Mouse (Mus musculus): ENCODE results near the gene Atxn7l3b.
"Not testable (repeated sequence)": the region's sequence is repeated elsewhere in the genome, so short reads cannot be mapped to it uniquely, and the experiment has no call there.

Atxn7l3b gene

GRCm38 (mm10) chr10:112928452-112929221 lies at the start of gene Atxn7l3b:
Gene Atxn7l3b, minus strand, starts transcription at chr10:112929001.
- peaks cover 28% of the 10 kb centered on the region for H3K36me3 ChIP-seq (ENCODE audit: insufficient read depth, low read length)
- TF ChIP-seq POU5F1 (IDR thresholded peaks at IDR 0.05; ENCODE audit: borderline replicate concordance, low read length) (no peak), CTCF (conservative IDR thresholded peaks at IDR 0.05; ENCODE audit: low read length) (no peak), NANOG (IDR thresholded peaks at IDR 0.05; ENCODE audit: borderline replicate concordance, low read length) (no peak)
- H3K27me3 ChIP-seq (ENCODE audit: insufficient read depth, low read length), result no peaks in the 10 kb centered on the region
- peaks cover 28% of the 10 kb centered on the region for H3K4me1 ChIP-seq (replicated peaks; ENCODE audit: low read depth, low read length)
- H3K4me3 ChIP-seq (replicated peaks; ENCODE audit: low read length), result peak within 1 kb of the TSS; percentile 87
- H3K9me3 ChIP-seq (ENCODE audit: low read length), result no peaks in the 10 kb centered on the region

DNA sequence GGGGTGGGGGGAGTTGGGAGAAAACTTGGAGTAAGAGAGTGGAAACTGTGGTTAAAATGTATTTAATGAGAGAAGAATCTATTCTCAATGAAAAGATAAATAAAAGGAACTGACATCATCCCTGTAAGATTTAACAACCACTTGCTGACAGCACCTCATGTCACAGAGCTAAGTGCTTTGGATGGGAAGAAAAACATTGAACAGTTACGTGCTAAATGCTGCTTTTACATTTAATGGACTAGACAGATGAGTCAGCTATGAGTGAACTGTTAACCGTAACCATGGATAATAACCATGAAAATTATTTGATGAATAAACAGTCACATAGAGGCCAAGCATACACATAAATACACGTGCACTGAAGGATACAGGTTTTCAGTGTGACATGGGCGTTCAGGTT lies 48.8 kb upstream of the Atxn7l3b start:
- no peaks in the 10 kb centered on the region for H3K27me3 ChIP-seq (ENCODE audit: insufficient read depth, low read length)

GRCm38 (mm10) chr10:112973286-112974026 lies 44.7 kb upstream of the Atxn7l3b start:
- H3K9me3 ChIP-seq (ENCODE audit: low read length), result peaks cover 5% of the 10 kb centered on the region; the same call in 1 of the 2 replicates
- no peaks in the 10 kb centered on the region for H3K27me3 ChIP-seq (ENCODE audit: insufficient read depth, low read length)
- no peaks in the 10 kb centered on the region for H3K4me1 ChIP-seq (replicated peaks; ENCODE audit: low read depth, low read length)
- H3K4me3 ChIP-seq (replicated peaks; ENCODE audit: low read length), result no peak overlapping the region
- no peaks in the 10 kb centered on the region for H3K36me3 ChIP-seq (ENCODE audit: insufficient read depth, low read length)
- TF ChIP-seq CTCF (conservative IDR thresholded peaks at IDR 0.05; ENCODE audit: low read length), result no peak
- TF ChIP-seq NANOG (IDR thresholded peaks at IDR 0.05; ENCODE audit: borderline replicate concordance, low read length), result no peak
- no peak for TF ChIP-seq POU5F1 (IDR thresholded peaks at IDR 0.05; ENCODE audit: borderline replicate concordance, low read length)

More for the DNA sequence above, 48.8 kb upstream of the Atxn7l3b start:
- Histone ChIP-seq H3K9me3 (ENCODE audit: low read length) (peaks cover 5% of the 10 kb centered on the region; the same call in 1 of the 2 replicates), H3K4me3 (replicated peaks; ENCODE audit: low read length) (no peak overlapping the region), H3K36me3 (ENCODE audit: insufficient read depth, low read length) (no peaks in the 10 kb centered on the region), H3K4me1 (replicated peaks; ENCODE audit: low read depth, low read length) (no peaks in the 10 kb centered on the region)
- no peak for TF ChIP-seq NANOG (IDR thresholded peaks at IDR 0.05; ENCODE audit: borderline replicate concordance, low read length)
- TF ChIP-seq CTCF (conservative IDR thresholded peaks at IDR 0.05; ENCODE audit: low read length), result no peak
- TF ChIP-seq POU5F1 (IDR thresholded peaks at IDR 0.05; ENCODE audit: borderline replicate concordance, low read length), result no peak

DNA sequence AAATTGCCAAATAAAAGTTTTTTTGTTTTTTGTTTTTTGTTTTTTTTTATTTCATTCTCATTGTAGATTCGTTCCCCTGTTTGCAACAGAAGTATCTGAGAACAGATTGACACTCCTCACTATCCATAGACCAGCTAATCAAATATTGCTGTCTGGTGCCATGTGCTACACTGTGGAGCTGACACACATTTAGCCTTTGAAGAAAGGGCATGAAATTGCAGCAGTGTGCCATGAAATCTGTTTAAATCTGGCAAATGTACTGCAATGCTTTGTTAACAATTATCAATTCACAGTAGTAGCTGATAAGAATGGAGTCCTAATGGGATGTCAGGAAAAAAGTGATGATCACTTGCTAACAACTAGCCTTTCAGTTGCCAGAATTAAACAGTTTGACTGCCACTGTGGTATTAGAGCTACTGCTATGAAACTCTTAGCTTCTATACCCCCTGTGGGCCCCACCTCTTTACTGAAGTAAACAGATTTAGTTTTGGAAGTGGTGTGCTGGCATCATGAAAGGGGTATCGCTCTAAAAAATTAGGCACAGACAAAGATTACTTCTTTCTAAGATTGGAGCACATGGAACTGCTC lies 41.3 kb upstream of the Atxn7l3b start:
- no peaks in the 10 kb centered on the region for H3K27me3 ChIP-seq (ENCODE audit: insufficient read depth, low read length)
- no peak overlapping the region for H3K4me3 ChIP-seq (replicated peaks; ENCODE audit: low read length)
- H3K9me3 ChIP-seq (ENCODE audit: low read length), result no peaks in the 10 kb centered on the region
- TF ChIP-seq CTCF (conservative IDR thresholded peaks at IDR 0.05; ENCODE audit: low read length), result no peak
- TF ChIP-seq NANOG (IDR thresholded peaks at IDR 0.05; ENCODE audit: borderline replicate concordance, low read length), result no peak
- no peak for TF ChIP-seq POU5F1 (IDR thresholded peaks at IDR 0.05; ENCODE audit: borderline replicate concordance, low read length)
- H3K4me1 ChIP-seq (replicated peaks; ENCODE audit: low read depth, low read length), result no peaks in the 10 kb centered on the region
- no peaks in the 10 kb centered on the region for H3K36me3 ChIP-seq (ENCODE audit: insufficient read depth, low read length)

DNA sequence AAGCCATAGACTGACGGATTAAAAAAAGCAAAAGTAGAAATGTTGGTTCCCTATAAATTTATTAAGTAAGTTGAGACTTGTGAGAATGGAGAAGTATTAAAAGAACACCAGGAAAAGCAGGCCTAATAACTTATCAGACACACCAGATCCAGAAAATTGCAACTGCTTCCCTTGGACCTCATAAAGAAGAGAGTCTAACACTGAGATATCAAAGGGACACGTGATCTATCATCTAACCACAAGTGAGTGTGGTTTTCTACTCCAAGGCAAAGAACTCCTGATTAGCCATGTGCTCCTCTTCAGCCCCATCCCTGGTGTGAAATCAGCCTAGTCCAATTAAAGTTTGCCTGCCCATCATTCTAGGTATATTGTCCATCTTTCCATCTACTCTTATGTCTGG lies 38.8 kb upstream of the Atxn7l3b start:
- Histone ChIP-seq H3K4me3 (replicated peaks; ENCODE audit: low read length) (no peak overlapping the region), H3K27me3 (ENCODE audit: insufficient read depth, low read length) (no peaks in the 10 kb centered on the region), H3K9me3 (ENCODE audit: low read length) (no peaks in the 10 kb centered on the region), H3K36me3 (ENCODE audit: insufficient read depth, low read length) (no peaks in the 10 kb centered on the region), H3K4me1 (replicated peaks; ENCODE audit: low read depth, low read length) (no peaks in the 10 kb centered on the region)
- TF ChIP-seq POU5F1 (IDR thresholded peaks at IDR 0.05; ENCODE audit: borderline replicate concordance, low read length) (no peak), CTCF (conservative IDR thresholded peaks at IDR 0.05; ENCODE audit: low read length) (no peak), NANOG (IDR thresholded peaks at IDR 0.05; ENCODE audit: borderline replicate concordance, low read length) (no peak)

GRCm38 (mm10) chr10:112962216-112962615 lies 33.4 kb upstream of the Atxn7l3b start:
- H3K4me1 ChIP-seq (replicated peaks; ENCODE audit: low read depth, low read length); H3K27me3 ChIP-seq (ENCODE audit: insufficient read depth, low read length); H3K9me3 ChIP-seq (ENCODE audit: low read length): not testable (repeated sequence)

DNA sequence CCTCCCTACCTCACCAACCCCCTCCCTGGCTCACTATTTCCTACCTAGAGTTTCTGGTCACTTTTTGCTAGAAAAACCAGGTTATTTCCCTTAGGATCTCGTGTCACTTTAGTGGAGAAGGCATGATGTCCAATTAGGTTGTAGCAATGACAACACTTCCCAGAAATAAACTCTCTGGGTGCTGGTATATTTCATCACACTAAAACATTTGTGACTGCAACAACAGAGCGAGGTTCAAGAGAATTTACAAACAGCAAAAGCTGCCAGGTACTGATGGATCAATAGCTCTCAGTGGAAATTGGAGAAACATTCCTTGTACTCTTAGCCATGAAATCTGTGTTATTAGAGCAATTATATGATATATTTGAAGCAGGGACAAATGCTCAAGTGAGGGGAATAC lies 25.3 kb upstream of the Atxn7l3b start:
- no peaks in the 10 kb centered on the region for H3K27me3 ChIP-seq (ENCODE audit: insufficient read depth, low read length)
- H3K36me3 ChIP-seq (ENCODE audit: insufficient read depth, low read length), result no peaks in the 10 kb centered on the region
- no peak overlapping the region for H3K4me3 ChIP-seq (replicated peaks; ENCODE audit: low read length)
- no peaks in the 10 kb centered on the region for H3K4me1 ChIP-seq (replicated peaks; ENCODE audit: low read depth, low read length)
- H3K9me3 ChIP-seq (ENCODE audit: low read length), result no peaks in the 10 kb centered on the region
- TF ChIP-seq NANOG (IDR thresholded peaks at IDR 0.05; ENCODE audit: borderline replicate concordance, low read length), result no peak
- no peak for TF ChIP-seq CTCF (conservative IDR thresholded peaks at IDR 0.05; ENCODE audit: low read length)
- no peak for TF ChIP-seq POU5F1 (IDR thresholded peaks at IDR 0.05; ENCODE audit: borderline replicate concordance, low read length)

More at GRCm38 (mm10) chr10:112962216-112962615, 33.4 kb upstream of the Atxn7l3b start:
- not testable (repeated sequence) for H3K4me3 ChIP-seq (replicated peaks; ENCODE audit: low read length); H3K36me3 ChIP-seq (ENCODE audit: insufficient read depth, low read length)

DNA sequence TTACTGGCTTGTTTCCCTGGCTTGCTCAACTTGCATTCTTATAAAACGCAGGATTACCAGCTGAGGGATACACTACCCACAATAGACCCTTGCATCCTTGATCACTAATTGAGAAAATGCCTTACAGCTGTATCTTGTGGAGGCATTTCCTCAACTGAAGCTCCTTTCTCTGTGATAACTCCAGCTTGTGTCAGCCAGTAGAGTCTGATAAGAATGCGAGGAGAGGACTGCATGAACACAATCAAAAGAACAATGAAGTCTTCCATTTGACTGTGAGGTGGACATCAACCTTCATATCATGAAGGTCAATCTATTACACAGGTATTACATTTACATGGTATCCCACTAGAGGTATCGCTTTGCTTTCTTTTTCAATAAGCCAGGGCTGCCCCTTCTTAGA lies 19.7 kb upstream of the Atxn7l3b start:
- Histone ChIP-seq H3K4me1 (replicated peaks; ENCODE audit: low read depth, low read length) (no peaks in the 10 kb centered on the region), H3K4me3 (replicated peaks; ENCODE audit: low read length) (no peak overlapping the region), H3K36me3 (ENCODE audit: insufficient read depth, low read length) (no peaks in the 10 kb centered on the region), H3K27me3 (ENCODE audit: insufficient read depth, low read length) (no peaks in the 10 kb centered on the region), H3K9me3 (ENCODE audit: low read length) (no peaks in the 10 kb centered on the region)
- TF ChIP-seq POU5F1 (IDR thresholded peaks at IDR 0.05; ENCODE audit: borderline replicate concordance, low read length), result no peak
- no peak for TF ChIP-seq CTCF (conservative IDR thresholded peaks at IDR 0.05; ENCODE audit: low read length)
- no peak for TF ChIP-seq NANOG (IDR thresholded peaks at IDR 0.05; ENCODE audit: borderline replicate concordance, low read length)
